In genomic region chr4:82884636-82885534, GRCm38 (mm10) we compare ENCODE assay signal across 16 mouse cellular contexts. TPM values are rescaled to one million over a fixed set of nuclear protein-coding genes. Genes with fewer than 3 reads are reported as not detected.
DNase-seq lines count a peak whose midpoint lies in the region; ATAC-seq lines count a peak whose summit lies in the region.
"Had no signal": no experiment of that assay in that cellular context is flagged by ENCODE, and none has a peak within 500 bp of the region (broad histone marks: within the 10 kb centered on the region; RNA-seq: fewer than 3 reads in every experiment).

Gene Cer1 (minus strand): TSS chr4:82885148.

- no peak for ATAC-seq in kidney, embryonic 15.5 days (replicated peaks; ENCODE audit: low FRiP score)
- ATAC-seq in intestine, embryonic 15.5 days, result no peak
- ATAC-seq: activated CD4-positive, CD25-positive, alpha-beta regulatory T cell, adult 4 months had no signal

- DNase-seq in embryo, embryonic 9.5 days (ENCODE audit: extremely low spot score), result peak; percentile 10
- no peak for DNase-seq in embryo, embryonic 10 days (ENCODE audit: low spot score)
- DNase-seq in Muller cell, postnatal 12 days (ENCODE audit: inconsistent ontology term), result peak; percentile 14
- peak; percentile 39 to 54 for DNase-seq in cerebellum, postnatal 14 days
- DNase-seq in gastrocnemius, postnatal 36 days, result peak; percentile 7 to 31
- no peak for DNase-seq in kidney, postnatal 10 days
- DNase-seq: layer of hippocampus, postnatal 36 days had no signal

- no peaks in the 10 kb centered on the region for H3K9me3 ChIP-seq in kidney, embryonic 15.5 days (replicated peaks)
- no peaks in the 10 kb centered on the region for H3K9me3 ChIP-seq in intestine, embryonic 15.5 days
- H3K9me3 ChIP-seq: G1E; heart, embryonic 13.5 days; hindbrain, embryonic 15.5 days had no signal

- H3K4me2 ChIP-seq in kidney, embryonic 15.5 days, result no peak within 1 kb of the TSS
- no peak within 1 kb of the TSS for H3K4me2 ChIP-seq in intestine, embryonic 15.5 days (replicated peaks)
- H3K4me2 ChIP-seq: heart, embryonic 13.5 days; hindbrain, embryonic 15.5 days had no signal

- WGBS in kidney, embryonic 15.5 days, result 73% methylated on average over 18 of the region's 19 CpGs
- 60% methylated on average over 19 of the region's 19 CpGs for WGBS in intestine, embryonic 15.5 days

- H3K27me3 ChIP-seq in kidney, embryonic 15.5 days, result no peaks in the 10 kb centered on the region
- H3K27me3 ChIP-seq in intestine, embryonic 15.5 days (replicated peaks), result no peaks in the 10 kb centered on the region
- H3K27me3 ChIP-seq: heart, embryonic 13.5 days; hindbrain, embryonic 15.5 days had no signal

- H3K9ac ChIP-seq in kidney, embryonic 15.5 days, result no peak within 1 kb of the TSS
- H3K9ac ChIP-seq in intestine, embryonic 15.5 days, result no peak within 1 kb of the TSS
- H3K9ac ChIP-seq: heart, embryonic 13.5 days; hindbrain, embryonic 15.5 days; liver, embryonic 14.5 days had no signal

- no peaks in the 10 kb centered on the region for H3K4me1 ChIP-seq in kidney, embryonic 15.5 days
- H3K4me1 ChIP-seq in intestine, embryonic 15.5 days (replicated peaks), result no peaks in the 10 kb centered on the region

- intact Hi-C loops in gastrocnemius, postnatal 36 days (cut with DNase I), result no loop called here

- no peaks in the 10 kb centered on the region for H3K36me3 ChIP-seq in kidney, embryonic 15.5 days
- H3K36me3 ChIP-seq in intestine, embryonic 15.5 days, result no peaks in the 10 kb centered on the region
- H3K36me3 ChIP-seq: G1E; heart, embryonic 13.5 days; hindbrain, embryonic 15.5 days had no signal

- H3K27ac ChIP-seq in kidney, embryonic 15.5 days, result no peak within 1 kb of the TSS
- H3K27ac ChIP-seq in intestine, embryonic 15.5 days, result no peak within 1 kb of the TSS
- H3K27ac ChIP-seq: heart, embryonic 13.5 days; hindbrain, embryonic 15.5 days; kidney, postnatal 0 days; liver, embryonic 14.5 days had no signal

- no peak within 1 kb of the TSS for H3K4me3 ChIP-seq in kidney, embryonic 15.5 days (replicated peaks)
- no peak within 1 kb of the TSS for H3K4me3 ChIP-seq in intestine, embryonic 15.5 days (replicated peaks)
- H3K4me3 ChIP-seq: heart, embryonic 13.5 days; hindbrain, embryonic 15.5 days had no signal

RNA-seq across cellular contexts. Expression of gene Cer1, which starts in this region (rescaled TPM):
- total RNA-seq in gastrocnemius, postnatal 36 days (2021), result not detected
- polyA plus RNA-seq in kidney, embryonic 15.5 days (2015; fragmentation: Nextera tagmentation; extraction: Ambion mirVana), result 0.09 TPM in 1 of 2 replicates, not detected in the other
- polyA plus RNA-seq in intestine, embryonic 15.5 days (2015; fragmentation: Nextera tagmentation; extraction: Ambion mirVana), result 0.21 TPM in 1 of 2 replicates, not detected in the other
- total RNA-seq: G1E; layer of hippocampus, postnatal 36 days had no signal
- polyA plus RNA-seq: activated CD4-positive, CD25-positive, alpha-beta regulatory T cell, adult 4 months; G1E; hindbrain, embryonic 15.5 days; kidney, postnatal 0 days; liver, embryonic 14.5 days; small intestine, adult 2 months had no signal

Comparison
In these comparisons a context has a peak if more than half of its experiments do, and no peak if none do; other contexts are left out.
1. DNase-seq: peak in embryo, embryonic 9.5 days (single experiment), Muller cell, postnatal 12 days (single experiment) and cerebellum, postnatal 14 days (2 of 2); none in embryo, embryonic 10 days (single experiment) and kidney, postnatal 10 days (single experiment).
2. Peak in DNase-seq in gastrocnemius, postnatal 36 days; RNA of the gene not detected or under 1 TPM.